Mouse (Mus musculus) myocyte (in vitro differentiated cells): ENCODE measurements around the gene Zfp39.

Source experiments
- E2F4 ChIP-seq: IDR thresholded peaks from one replicate; pipeline ENCODE4 v1.6.1; 2011; ENCODE audit warnings: mild to moderate bottlenecking, control low read depth, moderate library complexity; ENCODE audit not compliant: insufficient read depth
- MAX ChIP-seq: IDR thresholded peaks from one replicate; pipeline ENCODE4 v1.6.1; 2011; ENCODE audit warnings: low read depth, mild to moderate bottlenecking, control low read depth
- MYOD1 ChIP-seq, 3 experiments: IDR thresholded peaks; one replicate each; pipeline ENCODE4 v1.6.1; 2011; ENCODE audit warnings: control low read depth in 2 of 3, low read depth in 2 of 3, mild to moderate bottlenecking in 2 of 3, moderate library complexity in 1 of 3; ENCODE audit not compliant: insufficient read length in 2 of 3, control insufficient read depth in 1 of 3
- POLR2A ChIP-seq: IDR thresholded peaks from one replicate; pipeline ENCODE4 v1.6.1; 2011; ENCODE audit warnings: low read depth, mild to moderate bottlenecking, control low read depth, moderate library complexity; ENCODE audit not compliant: insufficient read length
- POLR2AphosphoS2 ChIP-seq: IDR thresholded peaks from one replicate; pipeline ENCODE4 v1.6.1; 2011; ENCODE audit warnings: low read depth, control low read depth; ENCODE audit not compliant: insufficient read length
- TCF12 ChIP-seq: IDR thresholded peaks from one replicate; pipeline ENCODE4 v1.6.1; 2011; ENCODE audit warnings: mild to moderate bottlenecking, control low read depth; ENCODE audit not compliant: poor library complexity, insufficient read depth, severe bottlenecking
- USF1 ChIP-seq: IDR thresholded peaks from one replicate; pipeline ENCODE4 v1.6.1; 2011; ENCODE audit warnings: low read depth, mild to moderate bottlenecking, control low read depth, moderate library complexity

DNA sequence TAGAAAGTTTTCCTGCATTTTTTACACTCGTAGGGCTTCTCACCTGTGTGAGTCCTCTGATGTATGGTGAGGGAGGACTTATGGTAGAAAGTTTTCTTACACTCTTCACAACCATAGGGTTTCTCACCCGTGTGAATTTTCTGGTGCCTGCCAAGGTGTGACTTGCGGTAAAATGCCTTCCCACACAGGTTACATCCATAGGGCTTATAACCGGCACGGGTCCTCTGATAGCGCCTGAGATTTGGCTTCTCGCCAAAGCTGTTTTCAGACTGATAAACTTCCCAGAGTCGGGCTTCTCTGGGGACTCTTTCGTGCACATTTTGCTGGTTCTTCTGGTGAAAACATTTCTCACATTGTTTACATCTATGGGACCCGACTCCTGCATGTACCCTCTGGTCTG, 13.5 kb downstream of the Zfp39 start:
- no peak for TF ChIP-seq POLR2A
- no peak for TF ChIP-seq USF1
- no peak for TF ChIP-seq TCF12
- no peak for TF ChIP-seq MAX
- TF ChIP-seq E2F4 = no peak
- no peak for TF ChIP-seq POLR2AphosphoS2
- no peak for TF ChIP-seq MYOD1 (IDR thresholded peaks at IDR 0.05; ENCODE audit: control insufficient read depth in 1 of 3, insufficient read length in 2 of 3, low read depth in 2 of 3)
